Mouse (Mus musculus) liver, postnatal 0 days (tissue): Measurements from ENCODE around the gene Shroom3. TPM values are rescaled to one million over a fixed set of nuclear protein-coding genes. Genes with fewer than 3 reads are reported as not detected.

Experiments used
- ATAC-seq: fragments of 200-750 bp; cut with Nextera tagmentation; 2 replicates; pipeline ENCODE4 v1.8.0; 2017; ENCODE audit warnings: mild to moderate bottlenecking, moderate library complexity
- DNase-seq: peaks from one replicate; pipeline ENCODE4 v3.0.0-alpha.2; 2016
- H3K27ac ChIP-seq: fragments of 300-500 bp; sonication (generic); 2 replicates; pipeline ENCODE4 v1.5.1; 2014; ENCODE audit warnings: antibody characterized with exemption, moderate library complexity, mild to moderate bottlenecking, low read depth
- H3K27me3 ChIP-seq: fragments of 300-500 bp; sonication (generic); 2 replicates; pipeline ENCODE4 v1.6.1; 2014; ENCODE audit warnings: low read length, control low read depth, mixed read lengths; ENCODE audit not compliant: insufficient read depth
- H3K36me3 ChIP-seq: fragments of 300-500 bp; sonication (generic); replicated peaks from 2 replicates; pipeline ENCODE4 v1.6.1; 2014; ENCODE audit warnings: mild to moderate bottlenecking, control low read depth, low read length, moderate library complexity, mixed read lengths; ENCODE audit not compliant: insufficient read depth
- H3K4me1 ChIP-seq: fragments of 300-500 bp; sonication (generic); 2 replicates; pipeline ENCODE4 v1.6.1; 2014; ENCODE audit warnings: antibody characterized with exemption, mild to moderate bottlenecking, control low read depth; ENCODE audit not compliant: insufficient read depth
- H3K4me2 ChIP-seq: fragments of 300-500 bp; sonication (generic); 2 replicates; pipeline ENCODE4 v1.6.1; 2014; ENCODE audit warnings: low read depth, mild to moderate bottlenecking, low read length, moderate library complexity, mixed read lengths
- H3K4me3 ChIP-seq: fragments of 300-500 bp; sonication (generic); 2 replicates; pipeline ENCODE4 v1.5.1; 2014; ENCODE audit warnings: low read depth, low read length
- H3K9ac ChIP-seq: fragments of 300-500 bp; sonication (generic); replicated peaks from 2 replicates; pipeline ENCODE4 v1.6.1; 2014; ENCODE audit warnings: mild to moderate bottlenecking, moderate library complexity
- H3K9me3 ChIP-seq: fragments of 300-500 bp; sonication (generic); 2 replicates; pipeline ENCODE4 v1.6.1; 2016; ENCODE audit warnings: mild to moderate bottlenecking, control low read depth, low read length, mixed read lengths
- CTCF ChIP-seq: sonication (generic); IDR thresholded peaks from 2 replicates; pipeline ENCODE4 v1.5.1; 2016; ENCODE audit warnings: antibody characterized with exemption, low read depth
- EP300 ChIP-seq: IDR thresholded peaks from 2 replicates; pipeline ENCODE4 v1.6.1; 2016; ENCODE audit warnings: antibody characterized with exemption, low read depth, mild to moderate bottlenecking
- WGBS: fragments of 180-500 bp; shearing (Covaris S2); extraction: QIAGEN DNeasy Blood & Tissue Kit; methylation state at CpG from one replicate; pipeline ENCODE4 v1.1.7; 2014; ENCODE audit not compliant: insufficient replicate concordance; 5-methylcytosine and 5-hydroxymethylcytosine counted together
- polyA plus RNA-seq: library from polyadenylated mRNA; unstranded; fragments of >200 nt; fragmentation: Nextera tagmentation; extraction: Ambion mirVana; gene quantifications from 2 replicates; pipeline ENCODE4 v1.2.1, GENCODE M21; 2015

Shroom3 gene
- polyA plus RNA-seq, 1 experiment from 2014 or later = 0.96 TPM

DNA sequence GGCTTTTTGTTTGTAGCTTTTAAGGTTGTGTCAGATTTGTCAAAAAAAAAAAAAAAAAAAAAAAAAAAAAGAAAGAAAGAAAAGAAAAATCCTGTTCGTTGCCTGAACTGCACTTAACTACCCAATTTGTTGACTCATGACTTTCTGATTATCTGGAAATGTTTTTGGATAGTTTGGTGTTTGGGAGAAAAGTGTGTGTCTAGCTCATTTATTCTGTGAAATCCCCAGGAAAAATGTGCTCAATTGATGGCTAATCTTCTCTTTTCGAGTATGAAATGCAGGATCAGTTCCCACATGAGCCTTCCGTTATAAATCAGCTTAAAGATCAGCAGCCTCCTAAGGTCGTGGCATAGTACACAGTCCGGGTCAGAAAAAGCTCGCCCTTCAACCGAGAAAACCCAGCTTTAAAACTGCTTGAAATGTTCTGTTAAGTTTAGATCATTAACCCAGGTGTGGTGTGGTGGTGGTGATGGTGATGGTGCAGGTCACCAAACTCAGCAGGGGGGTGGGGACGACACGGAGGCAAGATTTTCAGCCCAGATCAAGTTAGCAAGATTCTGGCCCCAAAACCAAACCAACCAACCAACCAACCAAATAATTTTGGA lies 738 bp downstream of the Shroom3 start:
- no peak for TF ChIP-seq EP300
- TF ChIP-seq CTCF = no peak
- no peak overlapping the region for H3K27ac ChIP-seq
- WGBS = 37% methylated on average over 9 of the region's 9 CpGs
- H3K4me2 ChIP-seq = peak overlapping the region; percentile 79
- H3K4me1 ChIP-seq = no peaks in the 10 kb centered on the region; the same call in 1 of the 2 replicates
- H3K27me3 ChIP-seq = peaks cover 22% of the 10 kb centered on the region
- H3K36me3 ChIP-seq = no peaks in the 10 kb centered on the region
- H3K4me3 ChIP-seq = peak overlapping the region; percentile 52
- no peak overlapping the region for H3K9ac ChIP-seq
- H3K9me3 ChIP-seq = no peaks in the 10 kb centered on the region
- ATAC-seq (no peak; the same call in 1 of the 2 replicates), DNase-seq (no peak)

DNA sequence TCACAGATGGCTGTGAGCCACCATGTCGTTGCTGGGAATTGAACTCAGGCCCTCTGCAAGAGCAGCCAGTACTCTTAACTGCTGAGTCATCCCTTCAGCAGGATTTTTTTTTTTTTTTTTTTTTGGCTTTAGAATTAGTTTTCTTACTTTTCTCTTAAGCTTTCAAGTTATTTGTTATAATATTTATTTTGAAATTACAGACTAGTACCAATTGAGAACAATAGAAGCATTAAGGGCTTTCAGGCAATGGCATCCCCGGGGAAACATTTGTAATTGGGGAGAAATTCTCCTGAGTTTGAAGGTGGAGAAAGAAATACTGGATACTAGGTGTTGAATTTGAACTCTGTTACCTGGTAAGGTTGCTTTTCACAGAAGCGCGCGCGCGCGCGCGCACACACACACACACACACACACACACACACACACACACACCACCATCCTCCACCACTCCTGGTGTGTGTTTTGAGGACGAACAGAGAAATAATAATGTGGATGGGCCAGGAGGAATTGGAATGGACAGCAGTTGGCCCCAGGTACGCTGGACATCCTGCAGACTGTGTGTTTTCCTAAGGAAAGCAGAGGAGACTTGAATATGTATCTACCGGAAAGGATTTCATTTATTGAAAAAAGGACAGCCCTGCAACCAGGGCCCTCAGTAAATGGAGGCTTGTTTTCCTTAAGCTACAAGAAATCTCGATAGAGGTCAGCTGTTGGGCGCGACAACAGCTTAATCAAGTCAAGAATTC lies 1.7 kb downstream of the Shroom3 start:
- H3K36me3 ChIP-seq = no peaks in the 10 kb centered on the region
- H3K27ac ChIP-seq = no peak overlapping the region
- TF ChIP-seq EP300 (no peak), CTCF (no peak)
- no peaks in the 10 kb centered on the region for H3K9me3 ChIP-seq
- H3K4me1 ChIP-seq = no peaks in the 10 kb centered on the region; the same call in 1 of the 2 replicates
- peaks cover 22% of the 10 kb centered on the region for H3K27me3 ChIP-seq
- no peak for DNase-seq
- H3K4me2 ChIP-seq = no peak overlapping the region
- no peak overlapping the region for H3K4me3 ChIP-seq
- H3K9ac ChIP-seq = no peak overlapping the region
- 85% methylated on average over 16 of the region's 16 CpGs for WGBS
- ATAC-seq = no peak

- TF ChIP-seq EP300 (no peak), CTCF (no peak)
- H3K4me3 ChIP-seq = no peak overlapping the region
- whole genome bisulfite sequencing = 71% methylated on average over 5 of the region's 5 CpGs
Observed at GRCm38 (mm10) chr5:92688124-92688523, 4.9 kb downstream of the Shroom3 start.

DNA sequence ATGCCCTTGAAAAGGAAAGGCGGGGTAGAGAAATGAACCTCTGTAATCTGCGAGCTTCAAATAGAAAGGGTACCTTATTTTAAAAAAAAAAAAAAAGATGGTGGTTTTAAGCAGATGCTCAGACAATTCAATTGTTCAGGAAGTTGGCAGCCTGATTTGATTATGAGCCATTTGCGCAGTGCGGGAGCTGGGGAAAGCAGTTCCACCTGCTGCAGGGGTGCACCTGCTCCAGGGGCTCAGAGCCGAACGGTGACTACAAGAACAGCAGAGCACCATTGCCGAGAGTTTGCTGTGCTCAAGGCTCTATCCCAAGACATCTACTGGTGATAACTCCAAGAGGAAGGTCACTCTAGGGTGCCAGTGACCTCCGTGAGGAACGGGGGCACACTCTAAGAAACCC lies 5.3 kb downstream of the Shroom3 start:
- Histone ChIP-seq H3K9ac (no peak overlapping the region), H3K4me2 (no peak overlapping the region), H3K9me3 (0 out of 2 replicates have a peak, but pooled peaks cover under 1% of the 10 kb centered on the region), H3K4me3 (no peak overlapping the region), H3K27ac (no peak overlapping the region), H3K4me1 (no peaks in the 10 kb centered on the region; the same call in 1 of the 2 replicates), H3K36me3 (no peaks in the 10 kb centered on the region), H3K27me3 (peaks cover 8% of the 10 kb centered on the region)
- no peak for TF ChIP-seq CTCF
- TF ChIP-seq EP300 = no peak
- no peak for DNase-seq
- no peak for ATAC-seq
- 79% methylated on average over 9 of the region's 9 CpGs for WGBS

More at GRCm38 (mm10) chr5:92688124-92688523, 4.9 kb downstream of the Shroom3 start:
- DNase-seq (no peak), ATAC-seq (no peak)
- Histone ChIP-seq H3K4me2 (no peak overlapping the region), H3K27ac (no peak overlapping the region), H3K9me3 (no peaks in the 10 kb centered on the region), H3K36me3 (no peaks in the 10 kb centered on the region), H3K27me3 (peaks cover 12% of the 10 kb centered on the region), H3K9ac (no peak overlapping the region), H3K4me1 (no peaks in the 10 kb centered on the region; the same call in 1 of the 2 replicates)

GRCm38 (mm10) chr5:92692206-92693007 lies 9.2 kb downstream of the Shroom3 start:
- Histone ChIP-seq H3K9me3 (0 out of 2 replicates have a peak, but pooled peaks cover 3% of the 10 kb centered on the region), H3K27me3 (no peaks in the 10 kb centered on the region), H3K9ac (no peak overlapping the region), H3K4me1 (no peaks in the 10 kb centered on the region), H3K36me3 (no peaks in the 10 kb centered on the region), H3K4me3 (no peak overlapping the region), H3K27ac (no peak overlapping the region), H3K4me2 (no peak overlapping the region)
- WGBS = 68% methylated on average over 16 of the region's 16 CpGs
- TF ChIP-seq CTCF (no peak), EP300 (no peak)
- no peak for ATAC-seq
- DNase-seq = no peak

DNA sequence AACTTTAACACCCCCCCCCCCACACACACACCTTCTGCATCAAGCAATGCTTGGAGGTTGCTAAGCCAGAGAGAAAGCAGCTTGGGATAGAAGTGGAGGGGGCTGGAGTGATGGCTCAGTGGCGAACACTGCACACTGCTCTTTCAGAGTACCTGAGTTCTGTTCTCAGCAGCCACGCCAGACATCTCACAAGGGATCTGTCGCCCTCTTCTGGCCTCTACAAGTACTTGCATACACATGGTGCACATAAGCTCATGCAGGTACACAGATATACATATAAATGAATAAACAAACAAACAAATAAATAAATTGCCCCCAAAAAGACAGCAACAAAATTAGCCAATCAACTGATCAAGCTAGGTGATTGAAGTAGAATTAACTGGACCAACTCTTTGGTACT lies 10.5 kb downstream of the Shroom3 start:
- TF ChIP-seq EP300 (no peak), CTCF (no peak)
- no peak overlapping the region for H3K9ac ChIP-seq
- H3K27ac ChIP-seq = no peak overlapping the region
- no peak for ATAC-seq
- no peak overlapping the region for H3K4me2 ChIP-seq
- H3K9me3 ChIP-seq = 0 out of 2 replicates have a peak, but pooled peaks cover 3% of the 10 kb centered on the region
- H3K27me3 ChIP-seq = no peaks in the 10 kb centered on the region
- 76% methylated on average over 3 of the region's 3 CpGs for WGBS
- H3K4me1 ChIP-seq = no peaks in the 10 kb centered on the region
- DNase-seq = no peak
- H3K4me3 ChIP-seq = no peak overlapping the region
- no peaks in the 10 kb centered on the region for H3K36me3 ChIP-seq
